Mouse (Mus musculus): Measurements from ENCODE around the gene 4930519P11Rik.

The 4930519P11Rik gene

DNA sequence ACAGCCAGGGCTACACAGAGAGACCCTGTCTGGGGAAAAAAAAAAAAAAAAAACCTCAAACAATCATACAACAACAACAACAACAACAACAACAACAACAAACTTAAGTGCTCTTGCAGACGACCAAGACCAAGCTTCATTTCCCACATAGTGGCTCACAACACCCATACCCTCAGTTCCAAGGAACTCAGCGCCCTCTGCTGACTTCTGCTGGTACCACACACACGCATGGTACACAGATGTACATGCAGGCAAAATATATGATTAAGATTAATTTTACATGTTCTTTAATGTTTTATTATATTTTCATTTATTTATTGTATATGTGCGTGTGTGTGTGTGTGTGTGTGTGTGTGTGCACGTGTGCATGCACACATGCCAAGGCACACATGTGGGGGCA lies 26.8 kb downstream of the 4930519P11Rik start:
- no peak for ATAC-seq (ENCODE audit: insufficient number of reproducible peaks, low FRiP score, low TSS enrichment)

- ATAC-seq (ENCODE audit: insufficient number of reproducible peaks, low FRiP score, low TSS enrichment), result no peak
These were observed 28.2 kb downstream of the 4930519P11Rik start for GRCm38 (mm10) chr2:154584931-154585601.

GRCm38 (mm10) chr2:154583906-154584872 lies 29.0 kb downstream of the 4930519P11Rik start:
- ATAC-seq (ENCODE audit: insufficient number of reproducible peaks, low FRiP score, low TSS enrichment), result peak; percentile 79; the same call in 1 of the 2 replicates

- no peak for ATAC-seq (ENCODE audit: insufficient number of reproducible peaks, low FRiP score, low TSS enrichment)
These were observed 31.8 kb downstream of the 4930519P11Rik start for GRCm38 (mm10) chr2:154581421-154581820.

DNA sequence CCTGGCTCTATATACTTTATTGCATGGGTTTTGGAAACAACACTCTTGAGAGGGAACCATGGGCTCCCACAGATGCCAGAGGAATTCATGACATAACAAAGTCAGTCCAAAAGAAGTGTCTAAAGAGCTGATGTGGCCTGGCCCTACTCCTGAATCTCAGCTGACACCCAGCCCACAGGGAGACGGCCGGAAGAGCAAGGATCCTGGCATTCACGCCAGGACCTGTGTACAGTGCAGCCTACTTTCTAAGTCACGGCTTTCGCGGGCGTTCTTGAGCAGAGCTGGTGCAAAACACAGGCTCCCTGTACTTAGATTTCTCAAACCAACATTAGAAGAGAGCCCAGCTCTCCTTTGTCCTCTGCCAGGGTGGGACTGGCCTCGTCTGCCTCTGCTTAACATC lies 32.7 kb downstream of the 4930519P11Rik start:
- no peak for ATAC-seq (ENCODE audit: insufficient number of reproducible peaks, low FRiP score, low TSS enrichment)

DNA sequence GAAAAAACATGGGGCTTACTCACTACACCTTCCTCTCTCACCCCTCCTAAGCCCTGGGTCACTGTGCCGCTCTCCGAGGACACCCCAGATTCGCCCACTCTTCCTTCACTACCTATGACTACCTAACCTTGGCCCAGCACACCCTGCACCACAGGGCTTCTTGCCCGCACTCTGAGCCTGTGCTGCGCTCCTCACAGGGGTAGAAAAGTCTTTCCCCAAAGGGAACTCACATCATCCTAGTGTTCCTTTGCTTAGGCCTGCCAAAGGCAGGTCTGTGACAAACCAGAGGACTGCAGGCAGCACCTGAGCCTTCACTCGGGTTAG lies 35.5 kb downstream of the 4930519P11Rik start:
- no peak for ATAC-seq (ENCODE audit: insufficient number of reproducible peaks, low FRiP score, low TSS enrichment)

GRCm38 (mm10) chr2:154576876-154577743 lies 36.1 kb downstream of the 4930519P11Rik start:
- no peak for ATAC-seq (ENCODE audit: insufficient number of reproducible peaks, low FRiP score, low TSS enrichment)

GRCm38 (mm10) chr2:154574271-154574670 lies 39.0 kb downstream of the 4930519P11Rik start:
- no peak for ATAC-seq (ENCODE audit: insufficient number of reproducible peaks, low FRiP score, low TSS enrichment)

DNA sequence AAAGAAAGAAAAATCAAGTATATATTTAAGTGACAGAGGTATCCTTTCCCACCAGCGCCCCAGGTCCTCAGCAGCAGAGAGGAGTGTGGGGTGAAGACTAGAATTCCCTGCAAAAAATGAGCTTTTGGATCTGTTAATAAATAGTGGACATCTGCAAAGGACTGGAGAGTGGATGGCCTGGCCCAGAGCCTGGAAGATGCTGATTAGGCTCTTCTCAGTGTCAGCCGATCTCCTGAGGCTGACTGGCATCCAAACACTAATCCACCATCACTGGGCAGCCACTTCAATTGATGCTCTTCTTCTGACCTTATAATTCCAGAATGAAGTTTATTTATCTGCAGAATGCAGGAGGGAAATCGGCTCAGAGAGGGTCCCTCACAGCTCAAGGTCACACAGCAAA lies 40.2 kb downstream of the 4930519P11Rik start:
- ATAC-seq (ENCODE audit: insufficient number of reproducible peaks, low FRiP score, low TSS enrichment), result no peak

GRCm38 (mm10) chr2:154571976-154572375 lies 41.3 kb downstream of the 4930519P11Rik start:
- no peak for ATAC-seq (ENCODE audit: insufficient number of reproducible peaks, low FRiP score, low TSS enrichment)

DNA sequence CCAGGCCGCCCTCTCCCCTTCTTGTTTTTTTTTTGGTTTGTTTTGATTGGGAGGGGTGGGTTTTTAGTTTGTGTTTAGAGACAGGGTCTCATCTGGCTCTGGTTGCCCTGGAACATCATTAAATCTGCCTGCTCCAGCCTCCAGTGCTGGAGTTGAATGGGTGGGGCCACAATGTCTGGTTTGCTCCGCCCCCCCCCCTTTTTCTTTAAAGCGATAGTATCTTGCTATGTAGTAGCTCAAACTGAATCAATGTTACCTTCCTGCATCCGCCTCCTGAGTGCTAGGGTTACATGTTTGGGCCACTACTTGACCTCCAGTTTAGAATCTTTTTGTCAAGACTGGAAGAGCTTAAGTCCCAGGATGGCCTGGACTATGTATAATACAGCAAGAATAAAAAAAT lies 42.0 kb downstream of the 4930519P11Rik start:
- ATAC-seq (ENCODE audit: insufficient number of reproducible peaks, low FRiP score, low TSS enrichment), result no peak

DNA sequence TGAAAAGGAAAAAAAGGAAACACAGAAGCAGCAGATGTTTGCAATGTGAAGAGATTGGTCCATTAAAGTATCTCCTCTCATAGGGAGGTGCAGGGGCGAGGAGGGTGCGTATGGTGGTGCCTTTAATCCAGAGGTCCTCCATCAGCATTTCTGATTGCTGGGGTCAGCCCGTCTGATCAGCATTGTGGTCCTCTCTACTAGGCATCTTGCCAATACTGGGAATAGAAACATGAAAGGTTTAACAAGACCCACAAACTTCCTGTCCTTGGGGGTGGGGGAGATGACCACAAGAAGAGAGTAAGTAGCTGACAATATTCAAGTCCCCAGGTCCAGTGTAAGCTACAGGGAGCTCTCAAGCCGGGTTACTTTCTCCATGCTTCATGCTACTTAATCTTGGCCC lies 42.6 kb downstream of the 4930519P11Rik start:
- ATAC-seq (ENCODE audit: insufficient number of reproducible peaks, low FRiP score, low TSS enrichment), result no peak

GRCm38 (mm10) chr2:154569836-154570286 lies 43.4 kb downstream of the 4930519P11Rik start, which contains the start of gene E2f1:
E2f1 (minus strand) TSS chr2:154569892.
- peak; percentile 96 for ATAC-seq (ENCODE audit: insufficient number of reproducible peaks, low FRiP score, low TSS enrichment)

GRCm38 (mm10) chr2:154569071-154569748 lies 44.0 kb downstream of the 4930519P11Rik start:
- ATAC-seq (ENCODE audit: insufficient number of reproducible peaks, low FRiP score, low TSS enrichment), result no peak

DNA sequence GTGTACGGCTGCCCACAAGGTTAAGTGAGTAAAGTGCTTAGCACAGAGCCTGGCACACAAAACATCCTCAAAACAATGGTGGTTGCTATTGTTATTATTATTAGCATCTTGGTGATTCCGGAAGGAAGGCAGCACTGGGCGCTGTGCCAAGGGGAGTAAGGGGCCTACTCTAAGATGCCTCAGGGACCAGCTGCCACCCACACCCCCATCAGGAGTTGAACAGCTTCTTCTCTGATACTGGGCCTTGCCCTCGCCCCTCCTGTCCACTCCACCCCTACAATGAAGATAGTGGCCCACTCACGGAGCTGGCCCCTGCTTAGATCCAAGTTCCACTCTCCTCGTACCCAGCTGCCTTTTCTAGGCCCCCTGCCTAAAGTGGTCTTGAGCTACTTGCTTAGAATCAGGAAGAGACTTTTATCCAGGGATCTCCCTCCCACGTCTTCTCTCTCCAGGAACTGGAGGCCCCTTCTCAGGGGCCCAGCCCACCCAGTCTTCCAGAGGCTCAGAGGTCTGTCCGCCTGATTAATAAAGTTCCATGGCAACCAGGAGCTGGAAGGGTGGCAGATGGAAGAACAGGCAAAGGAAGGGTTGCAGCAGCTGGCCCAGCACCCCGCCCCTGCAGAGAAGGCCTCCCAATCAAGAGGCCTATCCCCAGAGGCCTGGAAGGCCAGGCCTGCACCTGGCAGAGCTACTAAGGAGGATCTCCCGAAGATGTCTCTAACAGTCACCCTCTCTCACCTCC lies 44.7 kb downstream of the 4930519P11Rik start:
- ATAC-seq (ENCODE audit: insufficient number of reproducible peaks, low FRiP score, low TSS enrichment), result no peak

DNA sequence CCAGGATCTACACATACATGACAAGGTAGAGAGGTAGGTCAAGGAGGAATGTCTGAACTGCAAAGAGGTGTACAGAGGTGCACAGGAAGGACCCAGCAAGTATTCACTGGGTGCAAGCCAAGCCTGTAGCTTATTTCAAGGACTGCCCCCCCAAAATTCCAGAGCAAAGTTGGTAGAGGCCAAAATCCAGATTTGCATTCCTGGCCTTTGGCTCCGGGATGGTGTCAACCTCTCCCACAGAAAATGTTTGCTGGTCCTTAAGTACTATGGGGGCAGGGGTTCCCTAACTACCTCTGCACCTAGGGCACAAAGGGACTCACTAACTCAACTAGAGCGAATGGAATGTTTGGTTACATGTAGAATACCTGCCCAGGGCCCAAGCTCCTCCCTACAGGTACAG lies 45.5 kb downstream of the 4930519P11Rik start:
- ATAC-seq (ENCODE audit: insufficient number of reproducible peaks, low FRiP score, low TSS enrichment), result no peak

DNA sequence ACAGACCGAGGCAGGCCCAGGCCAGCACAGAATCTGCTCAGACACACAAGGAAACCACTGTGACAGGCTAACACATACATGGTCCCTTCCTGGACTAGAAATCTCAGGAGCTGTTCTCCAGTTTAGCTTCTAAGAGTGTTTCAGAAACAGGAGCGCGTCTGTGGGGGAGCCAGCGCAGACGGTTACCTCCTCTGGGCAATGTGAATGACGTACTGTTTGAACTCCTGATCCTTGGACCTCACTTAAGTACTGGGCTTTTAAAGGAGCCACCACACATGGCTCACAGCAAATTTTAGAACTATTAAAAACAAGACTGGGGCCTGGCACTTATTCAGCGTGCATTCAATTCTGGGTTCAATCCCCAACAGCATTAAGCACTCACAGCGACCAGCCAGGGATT lies 46.6 kb downstream of the 4930519P11Rik start:
- ATAC-seq (ENCODE audit: insufficient number of reproducible peaks, low FRiP score, low TSS enrichment), result no peak

GRCm38 (mm10) chr2:154565562-154565961 lies 47.7 kb downstream of the 4930519P11Rik start:
- ATAC-seq (ENCODE audit: insufficient number of reproducible peaks, low FRiP score, low TSS enrichment), result peak; percentile 74

- no peak for ATAC-seq (ENCODE audit: insufficient number of reproducible peaks, low FRiP score, low TSS enrichment)
These were observed 49.5 kb downstream of the 4930519P11Rik start for GRCm38 (mm10) chr2:154563612-154564170.

All from cerebellum, adult (tissue).